Mouse (Mus musculus): Measurements from ENCODE around the gene Nudt15. TPM values are rescaled to one million over a fixed set of nuclear protein-coding genes. Genes with fewer than 3 reads are reported as not detected.
"Not testable (repeated sequence)": the region's sequence is repeated elsewhere in the genome, so short reads cannot be mapped to it uniquely, and the experiment has no call there.

Nudt15 gene
- polyA plus RNA-seq, 1 experiment from 2014 or later: 9.9 TPM

DNA sequence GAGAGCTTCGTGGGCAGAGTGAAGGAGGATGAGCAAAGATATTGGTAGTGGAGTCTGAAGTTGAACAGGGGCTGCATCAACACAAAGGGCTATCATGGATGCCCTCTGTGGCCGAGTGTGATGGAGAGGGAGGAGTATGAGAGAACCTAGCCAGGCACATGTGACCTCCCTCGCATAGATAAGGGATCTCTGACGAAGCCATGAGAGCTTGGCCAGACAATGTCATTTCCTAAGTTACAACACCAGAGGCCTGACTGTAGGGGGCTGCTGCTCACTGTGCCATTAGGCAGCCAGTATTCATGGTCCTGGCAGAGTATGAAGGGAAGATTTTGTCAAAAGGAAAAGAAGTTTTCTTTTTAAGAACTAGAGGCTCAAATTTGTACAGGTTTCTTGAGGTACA lies 1.0 kb downstream of the Nudt15 start:
- Histone ChIP-seq H3K9me3 (no peaks in the 10 kb centered on the region), H3K36me3 (no peaks in the 10 kb centered on the region), H3K9ac (replicated peaks) (no peak overlapping the region), H3K4me3 (no peak overlapping the region), H3K27me3 (no peaks in the 10 kb centered on the region), H3K27ac (replicated peaks) (no peak overlapping the region), H3K4me2 (replicated peaks) (no peak overlapping the region), H3K4me1 (no peaks in the 10 kb centered on the region)
- 73% methylated on average over 4 of the region's 4 CpGs for WGBS
- ATAC-seq (ENCODE audit: low FRiP score, low read depth): no peak

DNA sequence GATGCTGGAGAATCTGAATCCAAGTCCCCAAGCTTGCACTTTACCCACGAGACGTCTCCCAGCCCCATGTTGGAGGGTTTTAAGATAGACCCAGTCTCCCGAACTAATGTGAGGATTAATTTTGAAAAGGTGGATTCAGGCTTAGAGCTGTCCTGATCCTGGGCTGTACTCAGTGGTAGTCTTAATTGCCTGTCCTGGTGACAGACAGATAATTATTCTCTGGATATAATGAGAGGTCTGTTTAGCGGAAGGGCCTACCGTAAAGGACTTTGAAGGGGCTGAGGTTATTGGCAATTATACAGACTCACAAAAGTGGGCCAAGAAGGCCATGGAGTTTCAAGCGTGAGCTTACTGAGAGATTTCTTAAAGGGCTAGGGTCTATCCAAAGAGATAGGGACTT lies 4.3 kb downstream of the Nudt15 start:
- H3K4me2 ChIP-seq (replicated peaks): no peak overlapping the region
- H3K27ac ChIP-seq (replicated peaks): no peak overlapping the region
- 52% methylated on average over 6 of the region's 6 CpGs for whole genome bisulfite sequencing
- no peaks in the 10 kb centered on the region for H3K9me3 ChIP-seq
- no peaks in the 10 kb centered on the region for H3K27me3 ChIP-seq
- no peak overlapping the region for H3K4me3 ChIP-seq
- H3K36me3 ChIP-seq: no peaks in the 10 kb centered on the region
- no peaks in the 10 kb centered on the region for H3K4me1 ChIP-seq
- ATAC-seq (ENCODE audit: low FRiP score, low read depth): no peak; the same call in 1 of the 2 replicates
- no peak overlapping the region for H3K9ac ChIP-seq (replicated peaks)

DNA sequence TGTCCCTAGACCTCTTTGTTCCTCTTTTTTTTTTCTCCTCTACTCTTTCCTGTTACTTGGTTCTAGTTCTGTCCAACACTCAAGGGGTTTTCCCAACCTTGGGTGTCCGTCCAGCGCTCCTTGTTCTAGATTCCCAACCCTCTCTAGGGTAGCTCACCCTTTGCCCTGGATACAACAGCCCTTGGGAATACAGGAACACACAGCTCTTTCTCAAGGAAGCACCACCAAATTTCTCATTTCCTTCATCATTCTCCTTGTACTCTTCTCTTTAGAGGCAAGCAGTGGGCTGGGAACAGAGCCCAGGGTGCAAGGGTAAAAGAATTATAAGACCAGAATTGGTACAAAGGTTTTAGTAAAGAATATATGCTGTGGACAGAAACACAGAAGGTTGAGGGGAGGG lies 12.4 kb downstream of the Nudt15 start:
- Histone ChIP-seq H3K27me3 (no peaks in the 10 kb centered on the region), H3K4me2 (replicated peaks) (no peak overlapping the region), H3K36me3 (no peaks in the 10 kb centered on the region), H3K27ac (replicated peaks) (no peak overlapping the region), H3K4me3 (no peak overlapping the region), H3K4me1 (no peaks in the 10 kb centered on the region), H3K9ac (replicated peaks) (no peak overlapping the region), H3K9me3 (no peaks in the 10 kb centered on the region)
- 84% methylated on average over 2 of the region's 2 CpGs for WGBS
- ATAC-seq (ENCODE audit: low FRiP score, low read depth): no peak

DNA sequence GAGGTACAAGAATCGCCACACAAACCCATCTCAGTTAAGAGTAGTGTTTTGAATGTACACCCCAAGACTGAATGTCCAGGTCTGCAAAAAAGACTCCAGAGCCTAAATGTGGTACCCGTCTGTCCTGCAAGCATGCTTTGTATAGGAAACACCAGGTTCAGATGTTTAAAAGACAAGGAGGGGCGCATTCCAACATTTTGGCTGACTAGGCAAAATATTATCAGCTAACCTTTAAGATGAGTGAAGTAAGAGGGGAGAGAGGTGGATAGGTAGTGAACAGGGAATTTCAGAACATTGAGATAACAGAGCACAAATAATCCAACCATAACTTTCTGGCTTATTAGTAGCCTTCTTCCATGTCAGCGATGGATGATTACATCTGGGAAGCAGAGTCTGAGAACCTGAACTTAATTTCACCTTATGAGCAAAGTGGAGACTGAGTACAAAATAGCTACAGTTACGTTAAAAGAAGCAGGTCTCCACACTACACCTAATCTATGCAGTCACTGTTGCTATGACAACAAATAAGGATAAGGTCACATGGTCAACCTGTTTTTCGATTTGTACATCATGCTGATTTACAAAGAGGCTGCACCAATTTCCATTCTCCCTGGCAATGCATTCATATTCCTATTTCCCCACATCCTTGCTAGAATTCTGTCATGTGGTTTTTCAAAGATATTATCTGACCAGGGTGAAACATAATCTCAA lies 14.1 kb downstream of the Nudt15 start:
- ATAC-seq (ENCODE audit: low FRiP score, low read depth): no peak
- Histone ChIP-seq H3K36me3 (no peaks in the 10 kb centered on the region), H3K27ac (replicated peaks) (no peak overlapping the region), H3K4me1 (no peaks in the 10 kb centered on the region), H3K4me2 (replicated peaks) (no peak overlapping the region), H3K4me3 (no peak overlapping the region), H3K27me3 (0 out of 2 replicates have a peak, but pooled peaks cover 5% of the 10 kb centered on the region), H3K9ac (replicated peaks) (no peak overlapping the region), H3K9me3 (no peaks in the 10 kb centered on the region)
- WGBS: 74% methylated on average over 6 of the region's 6 CpGs

DNA sequence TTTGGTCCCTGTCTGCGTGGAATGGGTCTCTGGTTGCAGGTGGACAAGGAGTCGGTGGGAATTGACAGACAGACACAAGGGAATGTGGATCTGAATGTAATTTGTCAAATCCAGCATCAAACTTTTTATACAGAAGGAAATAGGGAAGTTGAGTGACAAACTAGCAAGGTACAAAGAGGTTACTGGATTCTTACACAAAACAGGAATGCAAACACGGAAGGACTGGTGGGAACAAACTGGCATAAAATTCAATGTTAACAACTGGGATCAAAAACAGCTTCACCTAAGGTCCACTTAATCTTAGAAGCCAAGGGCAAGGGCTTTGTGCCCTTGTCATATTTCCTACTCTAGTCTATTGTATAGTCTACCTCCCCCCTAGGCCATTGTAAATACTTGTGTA lies 19.4 kb downstream of the Nudt15 start:
- H3K4me1 ChIP-seq; H3K27me3 ChIP-seq; H3K36me3 ChIP-seq; ATAC-seq (ENCODE audit: low FRiP score, low read depth); H3K4me2 ChIP-seq (replicated peaks); H3K9ac ChIP-seq (replicated peaks); H3K27ac ChIP-seq (replicated peaks); H3K4me3 ChIP-seq; H3K9me3 ChIP-seq: not testable (repeated sequence)
- WGBS: 87% methylated on average over 3 of the region's 3 CpGs

DNA sequence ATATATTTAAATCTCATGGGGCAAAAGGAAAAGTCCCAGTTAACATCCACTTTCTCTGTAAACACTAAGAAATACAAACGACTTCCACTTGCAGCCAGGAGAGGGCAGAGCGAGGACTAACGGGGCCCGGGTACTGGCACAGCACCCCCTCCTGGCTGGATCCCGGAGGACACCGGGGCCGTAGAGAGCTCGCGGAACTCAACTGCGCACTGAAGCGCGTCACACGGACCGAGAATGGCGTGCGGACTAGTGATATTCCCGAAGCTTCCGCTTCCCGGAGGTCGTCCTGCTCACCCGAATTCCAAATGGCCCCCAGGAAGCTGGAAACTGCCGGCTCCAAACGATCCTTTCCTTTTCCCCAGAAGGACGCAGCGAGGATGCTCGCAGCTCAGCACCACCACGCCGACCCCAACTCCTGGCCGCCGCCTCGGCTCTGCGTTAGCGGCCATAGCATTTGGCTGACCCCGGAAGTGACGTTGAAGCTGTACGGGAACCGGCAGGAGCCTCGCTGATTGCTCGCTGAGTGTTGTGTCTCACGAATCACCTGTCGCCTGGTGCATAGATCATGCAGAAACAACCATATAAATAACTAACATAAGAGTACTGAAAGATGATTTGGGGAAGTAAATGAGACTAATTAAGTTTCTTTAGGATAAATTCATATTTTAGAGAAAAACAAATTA lies 23.1 kb downstream of the Nudt15 start, which contains the start of gene Sucla2:
Gene Sucla2, plus strand, starts transcription at position 554 of the 683 bp plus-strand sequence.
- ATAC-seq (ENCODE audit: low FRiP score, low read depth): peak; percentile 100
- Histone ChIP-seq H3K27me3 (0 out of 2 replicates have a peak, but pooled peaks cover under 1% of the 10 kb centered on the region), H3K4me1 (no peaks in the 10 kb centered on the region), H3K4me2 (replicated peaks) (peak within 1 kb of the TSS; percentile 37), H3K4me3 (peak within 1 kb of the TSS; percentile 51), H3K9me3 (no peaks in the 10 kb centered on the region), H3K27ac (replicated peaks) (peak within 1 kb of the TSS; percentile 85), H3K9ac (replicated peaks) (peak within 1 kb of the TSS; percentile 54), H3K36me3 (no peaks in the 10 kb centered on the region)
- under 1% methylated on average over 41 of the region's 41 CpGs for WGBS

DNA sequence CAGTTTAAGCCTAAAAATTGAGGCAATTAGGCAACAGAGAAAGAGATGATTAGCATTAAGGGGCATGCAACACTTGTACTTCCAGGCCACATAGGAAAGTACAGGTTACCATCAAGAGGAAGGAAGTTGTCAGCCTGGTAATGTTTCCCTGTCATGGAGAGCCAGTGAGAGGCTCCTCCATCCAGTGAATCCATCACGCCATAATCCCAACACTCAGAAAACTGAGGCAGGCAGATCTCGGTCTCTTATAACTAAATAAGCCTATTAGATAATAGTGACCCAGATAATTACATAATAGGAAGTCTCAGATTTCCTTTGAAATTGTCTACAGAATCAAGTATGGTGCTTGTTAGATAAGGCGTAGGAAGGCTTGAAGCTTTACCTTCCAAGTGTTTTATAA lies 23.9 kb downstream of the Nudt15 start:
- H3K4me2 ChIP-seq (replicated peaks): peak overlapping the region; percentile 37; the same call in 1 of the 2 replicates
- no peaks in the 10 kb centered on the region for H3K9me3 ChIP-seq
- no peaks in the 10 kb centered on the region for H3K27me3 ChIP-seq
- no peak overlapping the region for H3K27ac ChIP-seq (replicated peaks)
- 0 out of 2 replicates have a peak overlapping the region, but pooled peaks have one; percentile 28 for H3K9ac ChIP-seq (replicated peaks)
- H3K4me1 ChIP-seq: no peaks in the 10 kb centered on the region
- H3K4me3 ChIP-seq: no peak overlapping the region
- no peaks in the 10 kb centered on the region for H3K36me3 ChIP-seq
- 84% methylated on average over 3 of the region's 3 CpGs for WGBS
- no peak for ATAC-seq (ENCODE audit: low FRiP score, low read depth)

DNA sequence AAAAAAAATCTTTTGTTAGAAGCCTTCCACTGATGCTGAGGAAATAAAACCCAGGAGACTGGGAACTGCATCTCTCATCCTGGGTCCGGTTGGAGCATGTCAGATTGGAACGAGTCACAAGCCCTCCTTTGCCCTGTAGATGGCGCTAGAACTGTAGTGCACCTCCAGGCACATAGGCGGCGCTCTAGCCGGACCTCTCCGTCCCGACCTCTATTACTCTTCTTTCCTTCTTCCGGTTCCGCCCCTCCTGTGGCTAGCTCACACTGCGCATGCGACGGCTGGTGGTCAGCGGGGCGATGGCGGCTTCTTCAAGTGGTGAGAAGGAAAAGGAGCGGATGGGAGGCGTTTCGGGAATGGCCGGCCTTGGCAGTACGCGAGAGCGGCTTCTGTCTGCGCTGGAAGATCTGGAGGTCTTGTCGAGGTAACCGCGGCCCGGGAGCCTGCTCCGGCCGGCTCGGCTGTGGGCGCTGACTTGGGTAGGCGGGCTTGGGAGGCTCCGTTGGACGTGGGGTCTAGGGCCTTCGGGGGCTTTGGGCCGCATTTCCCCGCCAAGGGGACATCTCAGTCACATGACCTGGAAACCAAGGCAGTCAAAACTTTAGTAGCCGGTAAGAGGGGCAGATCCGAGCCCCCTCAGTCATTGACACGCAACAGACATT lies 38.1 kb downstream of the Nudt15 start, which contains the start of gene Med4:
Gene Med4, plus strand, starts transcription at position 261 of the 659 bp plus-strand sequence.
- H3K4me3 ChIP-seq: peak within 1 kb of the TSS; percentile 92
- peaks cover 13% of the 10 kb centered on the region for H3K4me1 ChIP-seq
- peaks cover 20% of the 10 kb centered on the region for H3K36me3 ChIP-seq
- peak within 1 kb of the TSS; percentile 91 for H3K9ac ChIP-seq (replicated peaks)
- under 1% methylated on average over 41 of the region's 41 CpGs for WGBS
- peak; percentile 96 for ATAC-seq (ENCODE audit: low FRiP score, low read depth)
- no peaks in the 10 kb centered on the region for H3K9me3 ChIP-seq
- H3K27ac ChIP-seq (replicated peaks): no peak within 1 kb of the TSS
- no peaks in the 10 kb centered on the region; the same call in 1 of the 2 replicates for H3K27me3 ChIP-seq
- peak within 1 kb of the TSS; percentile 81 for H3K4me2 ChIP-seq (replicated peaks)

DNA sequence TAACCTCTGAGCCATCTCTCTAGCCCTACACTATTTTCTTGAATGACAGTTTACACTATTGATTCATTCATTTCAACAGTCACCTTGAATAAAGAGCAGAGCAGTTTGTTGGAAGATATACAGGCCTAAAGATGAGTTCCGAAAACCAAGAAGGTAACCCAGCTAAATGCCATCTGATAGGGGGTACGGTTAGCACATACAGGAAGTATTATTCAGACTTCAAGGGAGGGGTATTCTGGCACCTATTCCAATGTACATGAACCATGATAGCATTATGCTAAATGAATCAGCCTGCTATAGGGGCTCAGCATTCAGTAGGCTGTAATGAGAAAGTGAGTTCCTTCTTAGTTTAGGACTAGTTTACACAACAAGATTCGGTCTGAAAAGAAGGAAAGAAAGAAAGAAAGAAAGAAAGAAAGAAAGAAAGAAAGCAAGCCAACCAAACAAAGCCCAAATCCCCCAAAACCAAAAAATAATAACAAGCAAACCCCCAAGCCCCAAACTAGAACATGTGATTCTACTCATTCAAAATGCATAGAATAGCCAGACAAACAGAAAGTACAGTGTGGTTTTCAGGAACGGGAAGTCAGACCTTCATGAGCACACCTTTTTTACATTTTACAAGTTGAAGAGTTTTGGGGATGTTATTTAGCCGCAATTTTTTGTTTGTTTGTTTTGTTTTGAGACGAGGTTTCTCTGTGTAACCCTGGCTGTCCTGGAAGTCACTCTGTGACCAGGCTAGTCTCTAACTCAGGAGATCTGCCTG lies 39.2 kb downstream of the Nudt15 start:
- Histone ChIP-seq H3K27me3 (no peaks in the 10 kb centered on the region; the same call in 1 of the 2 replicates), H3K27ac (replicated peaks) (no peak overlapping the region), H3K9ac (replicated peaks) (no peak overlapping the region), H3K36me3 (peaks cover 14% of the 10 kb centered on the region), H3K9me3 (no peaks in the 10 kb centered on the region), H3K4me1 (peaks cover 13% of the 10 kb centered on the region), H3K4me2 (replicated peaks) (no peak overlapping the region), H3K4me3 (no peak overlapping the region)
- 97% methylated on average over 6 of the region's 6 CpGs for WGBS
- ATAC-seq (ENCODE audit: low FRiP score, low read depth): no peak

DNA sequence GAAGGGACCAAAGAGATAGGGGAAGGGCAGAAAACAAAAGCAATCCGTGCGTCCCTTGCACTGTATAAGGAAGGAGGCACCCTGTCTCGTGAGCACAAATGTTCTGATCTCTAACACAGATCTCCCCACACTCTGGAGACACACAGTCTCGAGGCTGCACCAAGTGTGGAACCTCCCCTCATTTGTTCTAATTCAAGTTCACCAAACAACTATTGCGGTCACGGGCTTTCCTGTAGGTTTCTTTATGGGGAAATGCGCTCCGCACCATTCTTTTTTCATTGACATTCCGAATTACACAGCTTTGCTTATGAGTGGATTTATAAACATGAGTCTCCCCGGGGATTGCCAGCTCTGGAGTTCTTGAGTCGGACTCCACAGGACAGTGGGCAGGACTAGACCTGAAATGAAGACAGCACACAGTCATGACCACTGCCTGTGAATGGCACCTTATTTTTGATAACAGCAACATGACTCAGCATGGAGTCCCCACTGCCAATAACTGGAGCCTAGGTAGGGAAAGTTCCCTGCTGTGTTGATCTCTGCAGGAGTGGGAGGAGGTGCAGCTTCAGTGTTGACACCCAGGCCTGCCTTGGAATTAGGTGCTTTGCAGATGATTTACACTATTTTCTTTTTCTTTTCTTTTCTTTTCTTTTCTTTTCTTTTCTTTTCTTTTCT lies 40.2 kb downstream of the Nudt15 start:
- Histone ChIP-seq H3K4me2 (replicated peaks) (no peak overlapping the region), H3K4me1 (peaks cover 17% of the 10 kb centered on the region), H3K27ac (replicated peaks) (no peak overlapping the region), H3K9ac (replicated peaks) (no peak overlapping the region), H3K9me3 (no peaks in the 10 kb centered on the region), H3K36me3 (peaks cover 8% of the 10 kb centered on the region), H3K4me3 (no peak overlapping the region), H3K27me3 (no peaks in the 10 kb centered on the region; the same call in 1 of the 2 replicates)
- WGBS: 76% methylated on average over 11 of the region's 11 CpGs
- ATAC-seq (ENCODE audit: low FRiP score, low read depth): no peak

DNA sequence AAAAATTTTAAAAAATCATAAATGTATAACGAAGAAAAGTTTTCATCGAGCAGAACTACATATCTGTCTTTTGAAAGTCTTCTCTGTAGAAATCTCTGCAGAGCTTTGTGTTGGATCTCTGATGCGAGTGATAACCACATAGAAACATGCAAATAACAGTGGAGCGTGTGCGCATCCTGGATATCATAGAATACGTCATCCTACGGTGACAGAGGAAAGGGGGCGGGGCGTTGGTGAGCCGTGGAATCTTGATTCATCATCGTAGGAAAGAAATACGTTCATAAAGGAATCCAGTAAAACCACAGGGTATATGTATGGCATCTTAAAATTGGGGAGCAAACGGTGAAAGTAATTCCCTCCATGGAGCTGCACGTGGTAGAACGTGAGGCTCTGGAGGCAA lies 40.8 kb downstream of the Nudt15 start:
- Histone ChIP-seq H3K27ac (replicated peaks) (no peak overlapping the region), H3K4me3 (no peak overlapping the region), H3K9ac (replicated peaks) (no peak overlapping the region), H3K4me1 (peaks cover 16% of the 10 kb centered on the region), H3K4me2 (replicated peaks) (no peak overlapping the region), H3K9me3 (no peaks in the 10 kb centered on the region), H3K36me3 (peaks cover 5% of the 10 kb centered on the region), H3K27me3 (no peaks in the 10 kb centered on the region; the same call in 1 of the 2 replicates)
- 93% methylated on average over 15 of the region's 15 CpGs for WGBS
- ATAC-seq (ENCODE audit: low FRiP score, low read depth): no peak

All from midbrain, embryonic 12.5 days (tissue).